Mouse (Mus musculus): Measurements from ENCODE around the gene Glcci1. TPM values are rescaled to one million over a fixed set of nuclear protein-coding genes. Genes with fewer than 3 reads are reported as not detected.
"Not testable (repeated sequence)": the region's sequence is repeated elsewhere in the genome, so short reads cannot be mapped to it uniquely, and the experiment has no call there.

Gene Glcci1
- polyA plus RNA-seq, 1 experiment from 2014 or later, result 19.0 TPM

DNA sequence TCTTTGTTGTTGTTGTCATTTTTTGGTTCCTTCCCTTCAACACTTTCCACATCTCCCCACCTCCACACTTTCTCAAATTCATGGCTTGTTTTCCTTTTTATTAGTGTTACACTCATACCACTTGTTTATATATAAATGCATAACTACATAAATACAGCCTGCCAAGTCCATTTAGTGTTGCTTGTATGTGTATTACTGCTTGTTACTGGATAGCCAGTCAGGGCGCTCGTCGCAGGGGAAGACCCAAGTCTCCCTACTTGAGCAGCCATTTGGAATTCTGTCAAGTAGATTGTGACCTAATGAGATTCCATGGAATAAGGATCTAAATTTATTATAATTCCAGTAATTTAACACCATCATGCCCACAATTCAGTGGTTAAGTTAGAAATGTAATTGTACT is 10.3 kb downstream of the Glcci1 start:
- 0 out of 2 replicates have a peak, but pooled peaks cover 3% of the 10 kb centered on the region for H3K4me1 ChIP-seq
- no peaks in the 10 kb centered on the region for H3K36me3 ChIP-seq
- H3K27me3 ChIP-seq, result no peaks in the 10 kb centered on the region
- no peak overlapping the region for H3K27ac ChIP-seq (replicated peaks)
- WGBS, result 55% methylated on average over 3 of the region's 3 CpGs
- H3K9ac ChIP-seq (replicated peaks), result no peak overlapping the region
- no peaks in the 10 kb centered on the region for H3K9me3 ChIP-seq
- H3K4me3 ChIP-seq, result no peak overlapping the region
- no peak for ATAC-seq (replicated peaks)
- no peak overlapping the region for H3K4me2 ChIP-seq (replicated peaks)

DNA sequence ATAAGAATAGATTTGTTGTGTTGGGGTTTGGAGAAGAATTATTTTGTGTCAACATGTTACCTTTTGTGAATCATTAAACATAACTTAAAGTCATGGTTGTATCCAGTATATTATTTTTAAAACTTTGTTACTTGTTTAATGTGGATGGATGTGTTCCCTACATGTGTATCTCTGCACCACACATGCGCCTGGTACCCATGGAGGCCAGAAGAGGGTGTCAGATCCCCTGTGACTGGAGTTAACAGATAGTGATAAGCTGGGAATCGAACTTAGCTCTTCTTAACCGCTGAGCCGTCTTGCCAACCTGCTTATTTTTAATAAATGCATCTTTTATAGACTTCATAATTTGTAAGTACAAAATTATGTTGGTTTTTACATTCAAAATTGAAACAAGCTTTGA is 11.8 kb downstream of the Glcci1 start:
- Histone ChIP-seq H3K4me3 (no peak overlapping the region), H3K27me3 (no peaks in the 10 kb centered on the region), H3K27ac (replicated peaks) (no peak overlapping the region), H3K9me3 (no peaks in the 10 kb centered on the region), H3K9ac (replicated peaks) (no peak overlapping the region), H3K4me2 (replicated peaks) (no peak overlapping the region), H3K4me1 (0 out of 2 replicates have a peak, but pooled peaks cover 3% of the 10 kb centered on the region), H3K36me3 (no peaks in the 10 kb centered on the region)
- whole genome bisulfite sequencing, result 98% methylated on average over 4 of the region's 4 CpGs
- ATAC-seq (replicated peaks), result no peak

DNA sequence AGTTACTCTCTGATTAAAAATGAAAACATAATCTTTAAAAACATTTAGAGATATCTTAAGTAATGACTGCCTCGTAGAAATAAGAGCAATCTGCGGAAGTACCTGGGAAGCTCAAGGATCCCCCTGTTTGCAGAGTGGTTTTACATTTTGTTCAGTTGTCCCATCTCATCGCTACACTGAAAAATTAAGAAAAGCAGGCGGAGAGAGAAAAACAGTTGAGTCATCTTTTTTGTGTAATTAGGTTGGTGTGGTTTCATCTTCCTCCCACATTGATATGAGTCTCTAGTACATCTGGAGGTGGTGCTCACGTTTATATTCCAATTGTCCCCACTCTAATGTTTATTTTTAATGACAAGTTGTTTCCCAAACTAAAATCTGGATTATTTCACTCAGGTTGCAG is 15.3 kb downstream of the Glcci1 start:
- 89% methylated on average over 5 of the region's 5 CpGs for WGBS

DNA sequence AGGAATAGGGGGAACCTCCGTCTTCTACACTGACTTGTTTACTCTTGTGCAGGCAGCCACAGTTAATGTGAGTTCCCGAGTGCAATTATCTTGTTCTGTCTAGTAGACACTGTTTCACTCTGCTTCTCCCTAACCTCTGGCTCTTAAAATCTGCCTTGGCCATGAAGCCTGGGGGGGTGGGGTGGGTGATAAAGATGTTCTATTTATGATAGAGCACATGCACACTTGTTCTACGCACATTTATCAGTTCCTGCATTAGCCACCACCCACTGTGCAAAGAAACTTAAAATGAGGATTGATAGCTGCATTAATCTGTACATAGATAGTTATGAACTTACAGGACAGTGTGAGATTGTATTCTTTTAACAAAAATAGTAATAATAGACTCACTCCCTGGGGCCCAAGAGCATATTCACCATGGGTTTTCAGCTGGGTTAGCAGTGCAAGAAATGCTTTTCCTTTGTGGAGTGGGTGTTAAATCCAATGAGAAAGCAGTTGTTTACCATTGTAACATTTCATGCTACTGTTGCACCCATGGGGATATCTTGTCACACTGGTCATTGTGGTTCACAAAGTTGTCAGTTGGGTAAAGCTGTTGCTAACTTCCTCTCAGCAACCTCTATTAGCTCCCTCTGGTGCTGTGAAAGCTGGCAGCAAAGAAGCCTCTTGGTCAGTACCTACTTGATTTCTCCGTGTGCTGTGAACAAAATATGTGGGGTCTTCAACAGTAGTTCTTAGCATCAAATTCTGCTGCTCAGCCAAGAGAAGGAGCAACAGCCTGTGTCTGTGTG is 21.9 kb downstream of the Glcci1 start:
- 86% methylated on average over 4 of the region's 4 CpGs for WGBS
- Histone ChIP-seq H3K9ac (replicated peaks) (no peak overlapping the region), H3K36me3 (no peaks in the 10 kb centered on the region), H3K4me1 (no peaks in the 10 kb centered on the region), H3K27ac (replicated peaks) (no peak overlapping the region), H3K9me3 (no peaks in the 10 kb centered on the region), H3K27me3 (no peaks in the 10 kb centered on the region), H3K4me3 (no peak overlapping the region), H3K4me2 (replicated peaks) (no peak overlapping the region)
- no peak for ATAC-seq (replicated peaks)

More for the DNA sequence above, 15.3 kb downstream of the Glcci1 start:
- H3K4me2 ChIP-seq (replicated peaks), result no peak overlapping the region
- no peak overlapping the region for H3K27ac ChIP-seq (replicated peaks)
- no peaks in the 10 kb centered on the region for H3K36me3 ChIP-seq
- 0 out of 2 replicates have a peak, but pooled peaks cover under 1% of the 10 kb centered on the region for H3K4me1 ChIP-seq
- no peaks in the 10 kb centered on the region for H3K27me3 ChIP-seq
- H3K9ac ChIP-seq (replicated peaks), result no peak overlapping the region
- no peak overlapping the region for H3K4me3 ChIP-seq
- no peaks in the 10 kb centered on the region for H3K9me3 ChIP-seq
- no peak for ATAC-seq (replicated peaks)

GRCm38 (mm10) chr6:8536944-8537343 is 27.5 kb downstream of the Glcci1 start:
- WGBS, result 77% methylated on average over 2 of the region's 2 CpGs
- no peak for ATAC-seq (replicated peaks)
- no peak overlapping the region for H3K9ac ChIP-seq (replicated peaks)
- no peaks in the 10 kb centered on the region for H3K36me3 ChIP-seq
- H3K9me3 ChIP-seq, result no peaks in the 10 kb centered on the region
- H3K4me2 ChIP-seq (replicated peaks), result no peak overlapping the region
- H3K4me1 ChIP-seq, result no peaks in the 10 kb centered on the region
- no peak overlapping the region for H3K4me3 ChIP-seq
- no peak overlapping the region for H3K27ac ChIP-seq (replicated peaks)
- no peaks in the 10 kb centered on the region for H3K27me3 ChIP-seq

DNA sequence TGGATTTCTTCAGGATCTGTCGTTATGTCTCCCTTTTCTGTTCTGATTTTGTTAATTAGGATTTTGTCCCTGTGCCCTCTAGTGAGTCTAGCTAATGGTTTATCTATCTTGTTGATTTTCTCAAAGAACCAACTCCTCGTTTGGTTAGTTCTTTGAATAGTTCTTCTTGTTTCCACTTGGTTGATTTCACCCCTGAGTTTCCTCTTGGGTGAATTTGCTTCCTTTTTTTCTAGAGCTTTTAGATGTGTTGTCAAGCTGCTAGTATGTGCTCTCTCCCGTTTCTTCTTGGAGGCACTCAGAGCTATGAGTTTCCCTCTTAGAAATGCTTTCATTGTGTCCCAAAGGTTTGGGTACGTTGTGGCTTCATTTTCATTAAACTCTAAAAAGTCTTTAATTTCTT is 32.1 kb downstream of the Glcci1 start:
- not testable (repeated sequence) for H3K4me2 ChIP-seq (replicated peaks); H3K4me3 ChIP-seq; H3K27me3 ChIP-seq; H3K4me1 ChIP-seq; H3K36me3 ChIP-seq; ATAC-seq (replicated peaks); H3K9me3 ChIP-seq; H3K9ac ChIP-seq (replicated peaks); H3K27ac ChIP-seq (replicated peaks)
- 73% methylated on average over 4 of the region's 4 CpGs for WGBS

GRCm38 (mm10) chr6:8544822-8545221 is 35.4 kb downstream of the Glcci1 start:
- H3K9me3 ChIP-seq, result no peaks in the 10 kb centered on the region
- H3K4me3 ChIP-seq, result no peak overlapping the region
- no peak for ATAC-seq (replicated peaks)
- H3K9ac ChIP-seq (replicated peaks), result no peak overlapping the region
- H3K4me1 ChIP-seq, result no peaks in the 10 kb centered on the region
- H3K27ac ChIP-seq (replicated peaks), result no peak overlapping the region
- H3K4me2 ChIP-seq (replicated peaks), result no peak overlapping the region
- 92% methylated on average over 5 of the region's 5 CpGs for WGBS
- H3K27me3 ChIP-seq, result no peaks in the 10 kb centered on the region
- peaks cover 5% of the 10 kb centered on the region for H3K36me3 ChIP-seq

DNA sequence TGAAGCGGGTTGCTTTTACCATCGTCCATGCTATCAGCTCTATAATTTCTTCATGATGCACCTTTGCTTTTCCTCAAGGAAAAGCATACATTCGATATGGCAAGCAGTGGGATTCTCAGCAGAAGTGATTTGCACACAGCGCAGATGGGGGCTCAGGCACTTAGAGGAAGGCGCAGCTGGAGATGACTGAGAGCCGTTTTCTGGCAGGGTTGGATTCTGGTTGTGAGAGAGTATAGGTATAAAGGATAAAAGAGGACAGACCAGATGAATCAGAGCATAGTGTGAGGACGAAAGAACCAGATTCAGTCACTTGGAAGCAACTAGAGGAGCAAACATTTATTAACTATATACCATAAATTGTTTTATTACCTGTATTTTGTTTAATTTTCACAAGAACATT is 36.4 kb downstream of the Glcci1 start:
- Histone ChIP-seq H3K9me3 (no peaks in the 10 kb centered on the region), H3K4me1 (no peaks in the 10 kb centered on the region), H3K9ac (replicated peaks) (no peak overlapping the region), H3K4me3 (no peak overlapping the region), H3K27me3 (no peaks in the 10 kb centered on the region), H3K27ac (replicated peaks) (no peak overlapping the region), H3K4me2 (replicated peaks) (no peak overlapping the region), H3K36me3 (peaks cover 5% of the 10 kb centered on the region)
- no peak for ATAC-seq (replicated peaks)
- WGBS, result 95% methylated on average over 7 of the region's 7 CpGs

- Histone ChIP-seq H3K4me1 (no peaks in the 10 kb centered on the region), H3K27ac (replicated peaks) (no peak overlapping the region), H3K9me3 (no peaks in the 10 kb centered on the region), H3K4me3 (no peak overlapping the region), H3K4me2 (replicated peaks) (no peak overlapping the region), H3K27me3 (no peaks in the 10 kb centered on the region), H3K36me3 (peaks cover 2% of the 10 kb centered on the region; the same call in 1 of the 2 replicates), H3K9ac (replicated peaks) (no peak overlapping the region)
- no peak for ATAC-seq (replicated peaks)
- 97% methylated on average over 2 of the region's 2 CpGs for WGBS
Observed at GRCm38 (mm10) chr6:8551155-8551554, 41.8 kb downstream of the Glcci1 start.

DNA sequence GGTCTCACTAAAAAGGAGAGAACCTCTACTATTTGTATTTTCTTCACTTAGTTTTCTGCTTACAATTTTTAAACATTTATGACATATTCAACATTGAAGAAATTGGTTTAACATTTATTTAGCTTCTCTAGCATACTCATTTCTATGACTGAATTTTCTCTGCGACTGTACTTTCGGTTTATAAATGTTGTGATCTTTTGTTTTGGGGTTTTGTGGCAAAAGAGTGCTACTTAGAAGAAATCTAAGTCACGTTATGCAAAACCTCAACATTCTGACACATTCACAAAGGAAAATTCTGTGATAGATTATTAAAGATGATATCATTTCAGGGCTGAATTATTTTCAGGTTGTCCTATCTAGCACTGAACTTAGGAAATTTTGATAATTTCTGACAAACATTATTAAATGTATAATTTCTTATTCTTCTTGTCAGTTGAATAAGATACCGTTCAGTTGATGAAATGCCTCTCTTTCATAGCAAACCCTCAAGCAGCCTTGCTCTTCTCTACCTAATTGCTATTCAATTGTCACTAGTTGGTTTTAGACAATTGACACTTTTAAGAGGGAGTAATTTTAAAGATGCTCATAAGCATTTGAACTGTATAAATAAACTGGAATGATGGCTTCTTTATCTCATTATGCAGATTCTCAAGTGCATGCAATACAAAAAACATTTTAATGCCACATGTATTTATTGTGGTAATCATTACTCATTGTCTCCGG is 47.6 kb downstream of the Glcci1 start:
- H3K27ac ChIP-seq (replicated peaks), result no peak overlapping the region
- ATAC-seq (replicated peaks), result no peak
- no peaks in the 10 kb centered on the region for H3K27me3 ChIP-seq
- no peaks in the 10 kb centered on the region for H3K4me1 ChIP-seq
- no peak overlapping the region for H3K9ac ChIP-seq (replicated peaks)
- no peaks in the 10 kb centered on the region for H3K9me3 ChIP-seq
- H3K36me3 ChIP-seq, result peaks cover 11% of the 10 kb centered on the region; the same call in 1 of the 2 replicates
- H3K4me3 ChIP-seq, result no peak overlapping the region
- WGBS, result 81% methylated on average over 5 of the region's 5 CpGs
- H3K4me2 ChIP-seq (replicated peaks), result no peak overlapping the region

- 91% methylated on average over 2 of the region's 2 CpGs for WGBS
- no peaks in the 10 kb centered on the region for H3K27me3 ChIP-seq
- no peaks in the 10 kb centered on the region for H3K4me1 ChIP-seq
- no peak overlapping the region for H3K4me3 ChIP-seq
- no peak overlapping the region for H3K9ac ChIP-seq (replicated peaks)
- no peaks in the 10 kb centered on the region for H3K9me3 ChIP-seq
- no peak for ATAC-seq (replicated peaks)
- no peak overlapping the region for H3K4me2 ChIP-seq (replicated peaks)
- H3K36me3 ChIP-seq, result peaks cover 16% of the 10 kb centered on the region
- H3K27ac ChIP-seq (replicated peaks), result no peak overlapping the region
Observed at GRCm38 (mm10) chr6:8560682-8561081, 51.3 kb downstream of the Glcci1 start.

DNA sequence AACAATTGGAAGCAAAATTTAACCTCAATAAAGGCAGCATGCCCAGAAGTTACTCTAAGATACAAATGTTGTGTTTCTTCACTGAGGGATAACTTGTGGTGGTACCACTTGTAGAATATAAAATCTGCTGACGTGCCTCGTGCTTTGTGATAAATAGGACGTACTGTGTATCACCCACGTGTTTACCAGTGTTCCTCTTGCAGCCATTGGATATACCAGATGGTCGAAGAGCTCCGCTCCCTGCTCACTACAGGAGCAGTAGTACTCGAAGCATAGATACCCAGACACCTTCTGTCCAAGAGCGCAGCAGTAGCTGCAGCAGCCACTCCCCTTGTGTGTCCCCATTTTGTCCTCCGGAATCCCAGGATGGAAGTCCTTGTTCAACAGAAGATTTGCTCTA is 73.0 kb downstream of the Glcci1 start:
- Histone ChIP-seq H3K27ac (replicated peaks) (no peak overlapping the region), H3K36me3 (peaks cover 4% of the 10 kb centered on the region; the same call in 1 of the 2 replicates), H3K9me3 (no peaks in the 10 kb centered on the region), H3K4me2 (replicated peaks) (no peak overlapping the region), H3K9ac (replicated peaks) (no peak overlapping the region), H3K27me3 (no peaks in the 10 kb centered on the region), H3K4me3 (no peak overlapping the region), H3K4me1 (no peaks in the 10 kb centered on the region)
- 92% methylated on average over 9 of the region's 9 CpGs for WGBS
- no peak for ATAC-seq (replicated peaks)

Data from forebrain, embryonic 15.5 days (tissue).